Mouse (Mus musculus): ENCODE results near the gene Atp11a. TPM values are rescaled to one million over a fixed set of nuclear protein-coding genes. Genes with fewer than 3 reads are reported as not detected.

Gene Atp11a
- polyA plus RNA-seq, 1 experiment from 2014 or later, result 15.6 TPM

DNA sequence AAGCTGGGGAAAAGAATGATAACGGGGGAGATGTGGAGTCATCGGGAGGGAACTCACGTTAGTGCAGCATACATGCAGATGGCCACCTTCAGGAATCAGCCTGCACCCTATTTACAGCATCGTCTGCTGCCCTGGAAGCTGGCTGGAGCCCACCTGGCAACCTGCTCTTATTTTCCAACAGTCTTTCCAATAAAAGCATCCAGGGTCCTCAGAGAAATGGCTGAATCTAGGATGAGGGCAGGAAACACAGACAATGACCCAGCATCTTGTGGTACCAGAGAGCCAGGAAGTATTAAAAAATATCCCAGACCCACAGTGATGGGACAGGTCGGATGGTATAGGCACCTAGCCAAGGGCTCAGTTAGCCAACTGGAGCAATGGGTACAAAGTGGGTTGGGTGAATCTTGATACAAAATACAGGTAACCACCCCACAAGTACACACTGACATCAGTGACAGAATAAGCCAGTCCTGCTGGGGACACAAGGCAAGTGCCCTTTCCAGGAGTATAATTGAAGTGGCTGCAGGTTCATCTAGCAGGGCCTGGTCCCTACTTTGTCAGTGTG lies 136.2 kb downstream of the Atp11a start:
- ATAC-seq (replicated peaks; ENCODE audit: insufficient number of reproducible peaks, low FRiP score, low TSS enrichment), result no peak
- peaks cover 4% of the 10 kb centered on the region for H3K27me3 ChIP-seq (ENCODE audit: control insufficient read depth, insufficient read depth, low read length)
- no peaks in the 10 kb centered on the region for H3K36me3 ChIP-seq (ENCODE audit: control insufficient read depth, insufficient read depth, low read length)
- no peak overlapping the region for H3K4me3 ChIP-seq (ENCODE audit: low read depth, low read length)
- no peak overlapping the region for H3K27ac ChIP-seq (ENCODE audit: low read depth, low read length)
- peaks cover 3% of the 10 kb centered on the region; the same call in 1 of the 2 replicates for H3K4me1 ChIP-seq (ENCODE audit: control insufficient read depth, insufficient read depth, low read length)
- WGBS (ENCODE audit: insufficient replicate concordance), result 62% methylated on average over 5 of the region's 5 CpGs
- H3K9ac ChIP-seq (ENCODE audit: low read depth, low read length), result no peak overlapping the region
- H3K9me3 ChIP-seq (replicated peaks; ENCODE audit: control insufficient read depth, low read length), result no peaks in the 10 kb centered on the region
- H3K4me2 ChIP-seq, result no peak overlapping the region

DNA sequence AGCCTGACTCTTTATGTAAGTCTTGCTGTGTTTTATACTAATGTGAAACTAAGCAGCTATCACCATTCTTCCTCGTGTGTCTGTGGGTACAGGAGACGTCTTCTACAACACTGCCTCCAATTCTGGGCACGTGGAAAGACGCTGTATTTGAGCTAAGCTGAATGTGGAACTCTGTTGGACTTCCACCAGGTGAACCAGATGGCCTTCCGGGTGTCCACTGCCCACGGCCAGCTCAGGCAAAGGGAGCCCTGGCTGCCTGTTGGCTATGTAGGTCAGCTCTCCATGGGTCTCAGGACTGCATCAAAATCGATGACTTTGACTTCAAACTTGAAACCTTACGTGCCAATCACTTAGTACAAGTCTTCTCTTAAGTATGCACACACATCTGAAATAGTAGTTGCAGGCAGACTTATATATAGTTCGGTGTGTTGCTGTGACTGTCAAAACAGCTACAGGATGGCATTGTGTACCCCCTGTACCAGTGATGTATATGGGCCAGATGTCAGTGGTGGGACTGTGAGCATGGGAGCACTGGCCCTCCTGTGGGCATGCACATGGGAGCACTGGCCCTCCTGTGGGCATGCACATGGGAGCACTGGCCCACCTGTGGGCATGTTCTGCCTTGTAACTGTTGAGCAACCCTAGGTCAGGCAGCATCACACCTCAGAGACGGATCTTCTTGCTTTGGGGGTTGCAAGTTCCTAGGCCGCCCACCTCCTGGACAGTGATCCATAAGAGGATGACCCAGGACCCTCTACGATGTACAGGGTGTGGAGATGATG lies 137.2 kb downstream of the Atp11a start:
- Histone ChIP-seq H3K9ac (ENCODE audit: low read depth, low read length) (no peak overlapping the region), H3K27me3 (ENCODE audit: control insufficient read depth, insufficient read depth, low read length) (peaks cover 4% of the 10 kb centered on the region), H3K4me3 (ENCODE audit: low read depth, low read length) (no peak overlapping the region), H3K9me3 (replicated peaks; ENCODE audit: control insufficient read depth, low read length) (no peaks in the 10 kb centered on the region), H3K4me2 (no peak overlapping the region), H3K4me1 (ENCODE audit: control insufficient read depth, insufficient read depth, low read length) (peaks cover 3% of the 10 kb centered on the region; the same call in 1 of the 2 replicates), H3K27ac (ENCODE audit: low read depth, low read length) (no peak overlapping the region), H3K36me3 (ENCODE audit: control insufficient read depth, insufficient read depth, low read length) (no peaks in the 10 kb centered on the region)
- ATAC-seq (replicated peaks; ENCODE audit: insufficient number of reproducible peaks, low FRiP score, low TSS enrichment), result no peak
- 72% methylated on average over 12 of the region's 12 CpGs for WGBS (ENCODE audit: insufficient replicate concordance)

DNA sequence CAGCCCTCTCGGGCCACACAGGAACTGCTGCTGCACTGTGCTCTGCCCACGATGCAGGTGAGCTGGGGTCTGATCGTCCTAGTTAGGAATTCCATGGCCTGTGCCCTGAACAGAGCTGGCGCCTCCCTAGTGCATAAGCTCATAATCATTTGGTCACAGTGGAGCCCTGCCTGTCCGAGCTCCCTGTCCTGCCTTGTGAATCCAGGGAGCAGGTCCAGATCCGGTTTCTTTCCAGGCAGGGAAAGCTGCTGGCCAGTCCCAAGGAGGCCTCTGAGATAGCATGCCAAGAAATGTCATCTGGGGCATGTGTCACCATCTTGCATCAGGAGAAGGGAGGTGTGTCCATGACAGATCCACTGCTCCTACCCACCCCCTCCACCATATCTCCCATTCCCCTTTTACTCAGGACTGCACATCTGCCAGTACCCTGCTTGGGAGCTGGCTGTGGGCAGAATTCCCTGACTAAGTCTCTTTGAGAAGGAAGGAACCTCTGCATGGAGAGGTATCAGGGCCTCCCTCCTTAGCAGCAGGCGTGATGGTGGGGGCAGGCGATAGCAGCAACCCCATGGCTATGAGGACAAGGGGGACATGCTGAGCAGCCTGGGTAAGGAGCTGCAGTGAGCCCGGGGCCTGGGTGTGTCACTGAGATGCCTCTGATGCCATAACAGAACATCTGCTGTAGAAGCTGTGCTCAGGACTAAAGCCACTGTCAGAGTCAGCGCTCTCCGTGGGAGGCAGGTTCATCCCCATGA lies 138.1 kb downstream of the Atp11a start:
- Histone ChIP-seq H3K9ac (ENCODE audit: low read depth, low read length) (no peak overlapping the region), H3K4me3 (ENCODE audit: low read depth, low read length) (no peak overlapping the region), H3K4me1 (ENCODE audit: control insufficient read depth, insufficient read depth, low read length) (peaks cover 3% of the 10 kb centered on the region; the same call in 1 of the 2 replicates), H3K27ac (ENCODE audit: low read depth, low read length) (no peak overlapping the region), H3K4me2 (no peak overlapping the region), H3K9me3 (replicated peaks; ENCODE audit: control insufficient read depth, low read length) (no peaks in the 10 kb centered on the region), H3K36me3 (ENCODE audit: control insufficient read depth, insufficient read depth, low read length) (no peaks in the 10 kb centered on the region), H3K27me3 (ENCODE audit: control insufficient read depth, insufficient read depth, low read length) (peaks cover 4% of the 10 kb centered on the region)
- 72% methylated on average over 11 of the region's 11 CpGs for WGBS (ENCODE audit: insufficient replicate concordance)
- ATAC-seq (replicated peaks; ENCODE audit: insufficient number of reproducible peaks, low FRiP score, low TSS enrichment), result no peak

DNA sequence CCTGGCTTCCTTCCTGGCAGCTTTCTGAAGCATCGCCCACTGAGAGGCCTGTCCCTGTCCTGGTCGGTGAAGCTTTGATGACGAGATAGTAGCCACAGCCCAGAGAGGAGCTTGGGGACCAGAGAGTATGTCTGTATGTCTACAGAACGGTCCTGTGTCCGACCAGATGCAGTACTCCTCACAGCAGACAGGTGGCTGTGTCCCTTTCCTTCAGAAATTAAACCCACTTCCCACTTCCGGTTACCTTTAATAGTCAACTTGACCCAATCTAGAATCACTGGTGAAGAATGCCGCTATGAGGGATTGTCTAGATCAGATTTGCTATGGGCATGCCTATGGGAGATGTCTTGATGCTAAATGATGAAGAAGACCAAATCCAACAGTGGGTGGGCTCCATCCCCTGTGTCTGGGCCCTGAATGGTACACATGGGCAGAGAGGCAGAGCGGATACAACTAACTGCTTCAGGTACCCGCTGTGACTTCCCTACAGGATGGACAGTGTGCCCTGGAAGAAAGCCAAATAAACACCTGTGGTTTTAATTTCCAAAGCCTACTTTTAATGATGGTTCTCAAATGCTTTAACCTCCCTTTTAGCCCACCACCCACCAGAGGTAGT lies 138.8 kb downstream of the Atp11a start:
- no peaks in the 10 kb centered on the region for H3K9me3 ChIP-seq (replicated peaks; ENCODE audit: control insufficient read depth, low read length)
- no peak for ATAC-seq (replicated peaks; ENCODE audit: insufficient number of reproducible peaks, low FRiP score, low TSS enrichment)
- H3K27me3 ChIP-seq (ENCODE audit: control insufficient read depth, insufficient read depth, low read length), result no peaks in the 10 kb centered on the region; the same call in 1 of the 2 replicates
- no peaks in the 10 kb centered on the region for H3K36me3 ChIP-seq (ENCODE audit: control insufficient read depth, insufficient read depth, low read length)
- H3K4me3 ChIP-seq (ENCODE audit: low read depth, low read length), result no peak overlapping the region
- no peak overlapping the region for H3K4me2 ChIP-seq
- peaks cover 3% of the 10 kb centered on the region; the same call in 1 of the 2 replicates for H3K4me1 ChIP-seq (ENCODE audit: control insufficient read depth, insufficient read depth, low read length)
- no peak overlapping the region for H3K27ac ChIP-seq (ENCODE audit: low read depth, low read length)
- WGBS (ENCODE audit: insufficient replicate concordance), result 58% methylated on average over 9 of the region's 9 CpGs
- H3K9ac ChIP-seq (ENCODE audit: low read depth, low read length), result no peak overlapping the region

DNA sequence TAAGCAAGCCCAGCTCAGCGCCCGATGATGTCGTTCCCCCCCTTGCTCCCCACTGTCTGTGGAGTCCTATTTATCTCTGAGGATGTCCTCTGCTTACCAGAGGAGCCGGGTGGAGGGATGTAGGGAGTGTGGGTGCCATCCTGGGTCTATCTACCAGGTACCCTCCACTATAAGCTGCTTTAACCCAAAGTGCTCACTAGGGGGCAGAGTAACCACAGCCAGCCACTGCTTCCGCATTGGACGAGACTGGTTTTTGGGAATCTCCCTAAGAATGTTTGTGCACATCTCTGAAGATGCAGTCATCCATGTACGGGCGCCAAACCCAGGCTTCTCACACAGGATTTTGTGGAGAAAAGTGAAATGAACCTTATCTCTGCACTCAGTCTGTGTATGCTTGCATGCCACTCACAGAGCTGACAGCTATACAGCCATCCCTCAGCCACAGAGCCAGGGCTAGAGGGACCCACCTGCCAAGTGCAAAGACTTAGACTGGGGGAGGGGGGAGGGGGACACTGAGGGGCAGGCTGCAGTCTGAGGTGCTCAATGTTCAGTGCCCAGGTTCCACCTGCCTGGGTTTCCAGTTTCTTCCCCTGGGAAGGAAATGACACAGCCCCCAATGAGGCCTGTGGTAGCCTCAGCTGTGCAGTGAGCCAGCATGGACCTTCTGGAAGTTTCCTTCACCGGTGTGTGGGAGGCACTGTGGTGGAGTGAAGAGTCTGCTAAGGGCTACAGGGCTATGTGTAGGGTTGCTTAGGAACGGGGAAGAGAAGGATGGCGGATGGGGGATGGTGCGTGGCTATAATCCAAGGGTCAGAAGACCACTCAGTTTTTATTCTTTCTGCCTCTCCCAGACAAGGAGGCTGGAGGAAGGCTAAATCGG lies 139.9 kb downstream of the Atp11a start:
- no peak overlapping the region for H3K9ac ChIP-seq (ENCODE audit: low read depth, low read length)
- no peaks in the 10 kb centered on the region for H3K9me3 ChIP-seq (replicated peaks; ENCODE audit: control insufficient read depth, low read length)
- H3K36me3 ChIP-seq (ENCODE audit: control insufficient read depth, insufficient read depth, low read length), result no peaks in the 10 kb centered on the region
- ATAC-seq (replicated peaks; ENCODE audit: insufficient number of reproducible peaks, low FRiP score, low TSS enrichment), result no peak
- H3K27me3 ChIP-seq (ENCODE audit: control insufficient read depth, insufficient read depth, low read length), result no peaks in the 10 kb centered on the region; the same call in 1 of the 2 replicates
- no peak overlapping the region for H3K4me2 ChIP-seq
- H3K27ac ChIP-seq (ENCODE audit: low read depth, low read length), result no peak overlapping the region
- H3K4me3 ChIP-seq (ENCODE audit: low read depth, low read length), result no peak overlapping the region
- H3K4me1 ChIP-seq (ENCODE audit: control insufficient read depth, insufficient read depth, low read length), result peaks cover 3% of the 10 kb centered on the region; the same call in 1 of the 2 replicates
- 54% methylated on average over 13 of the region's 13 CpGs for WGBS (ENCODE audit: insufficient replicate concordance)

DNA sequence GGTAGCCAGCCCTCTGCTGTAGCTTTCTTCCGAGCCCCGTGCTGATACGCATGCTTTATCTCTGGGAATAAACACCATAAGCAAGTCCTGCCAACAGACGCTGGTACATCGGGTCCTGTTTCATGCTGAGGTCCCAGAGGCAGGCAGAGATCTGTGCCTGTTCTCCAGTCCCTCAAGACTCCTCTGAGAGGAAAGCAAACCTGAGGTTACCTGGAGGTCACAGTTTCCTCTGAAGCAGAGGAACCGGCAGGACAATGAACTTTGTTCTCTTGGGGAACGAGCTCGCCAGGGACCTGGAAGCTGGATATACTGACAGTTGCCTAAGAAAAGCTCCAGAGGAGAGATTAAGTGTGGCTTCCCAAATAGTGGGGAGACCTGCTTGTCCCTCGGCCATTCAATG lies 141.0 kb downstream of the Atp11a start:
- Histone ChIP-seq H3K27ac (ENCODE audit: low read depth, low read length) (no peak overlapping the region), H3K27me3 (ENCODE audit: control insufficient read depth, insufficient read depth, low read length) (no peaks in the 10 kb centered on the region; the same call in 1 of the 2 replicates), H3K4me1 (ENCODE audit: control insufficient read depth, insufficient read depth, low read length) (peaks cover 3% of the 10 kb centered on the region; the same call in 1 of the 2 replicates), H3K9me3 (replicated peaks; ENCODE audit: control insufficient read depth, low read length) (no peaks in the 10 kb centered on the region), H3K4me3 (ENCODE audit: low read depth, low read length) (no peak overlapping the region), H3K9ac (ENCODE audit: low read depth, low read length) (no peak overlapping the region), H3K36me3 (ENCODE audit: control insufficient read depth, insufficient read depth, low read length) (no peaks in the 10 kb centered on the region), H3K4me2 (no peak overlapping the region)
- ATAC-seq (replicated peaks; ENCODE audit: insufficient number of reproducible peaks, low FRiP score, low TSS enrichment), result no peak
- WGBS (ENCODE audit: insufficient replicate concordance), result 43% methylated on average over 9 of the region's 9 CpGs

DNA sequence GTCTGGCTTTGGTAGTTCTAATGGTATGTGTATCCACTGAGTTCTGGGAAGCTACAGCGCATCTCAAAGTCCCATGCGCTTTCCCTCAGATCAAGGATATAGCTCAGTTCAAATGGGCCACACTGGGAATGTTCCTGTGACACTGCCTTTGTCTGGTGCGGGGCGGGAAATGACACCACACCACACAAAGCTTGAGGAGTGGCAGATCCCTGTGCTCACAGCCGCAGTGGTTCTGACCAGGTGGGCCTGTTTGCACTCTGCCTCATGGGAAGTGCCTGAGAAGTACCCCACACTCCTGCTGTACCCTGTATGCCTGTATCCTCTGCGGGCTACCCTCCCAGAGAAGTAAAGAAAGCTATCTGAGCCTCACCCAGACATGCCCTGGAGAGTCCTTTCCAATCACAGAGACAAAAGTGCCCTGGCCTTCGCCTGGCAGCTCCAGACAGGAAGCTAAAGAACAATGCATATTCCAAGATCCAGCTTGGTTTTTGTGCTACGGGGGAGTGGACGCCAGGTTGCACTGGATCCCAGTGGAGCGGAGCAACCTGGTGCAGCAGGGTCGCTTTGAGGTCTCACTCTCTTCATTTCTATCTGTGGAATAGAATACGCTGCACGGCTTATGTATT lies 147.1 kb downstream of the Atp11a start:
- ATAC-seq (replicated peaks; ENCODE audit: insufficient number of reproducible peaks, low FRiP score, low TSS enrichment), result no peak
- no peak overlapping the region for H3K9ac ChIP-seq (ENCODE audit: low read depth, low read length)
- H3K4me1 ChIP-seq (ENCODE audit: control insufficient read depth, insufficient read depth, low read length), result peaks cover 3% of the 10 kb centered on the region; the same call in 1 of the 2 replicates
- no peaks in the 10 kb centered on the region for H3K36me3 ChIP-seq (ENCODE audit: control insufficient read depth, insufficient read depth, low read length)
- 79% methylated on average over 13 of the region's 13 CpGs for WGBS (ENCODE audit: insufficient replicate concordance)
- H3K27ac ChIP-seq (ENCODE audit: low read depth, low read length), result no peak overlapping the region
- no peaks in the 10 kb centered on the region for H3K9me3 ChIP-seq (replicated peaks; ENCODE audit: control insufficient read depth, low read length)
- H3K27me3 ChIP-seq (ENCODE audit: control insufficient read depth, insufficient read depth, low read length), result no peaks in the 10 kb centered on the region
- no peak overlapping the region for H3K4me2 ChIP-seq
- H3K4me3 ChIP-seq (ENCODE audit: low read depth, low read length), result no peak overlapping the region
